Mouse (Mus musculus): ENCODE measurements around the gene Capn8.

GRCm38 (mm10) chr1:182621256-182621655, 56.4 kb downstream of the Capn8 start:
- TF ChIP-seq CTCF (conservative IDR thresholded peaks at IDR 0.05; ENCODE audit: insufficient read depth, insufficient read length, low read depth, low read length), result no peak
- TF ChIP-seq POLR2A (IDR thresholded peaks at IDR 0.05; ENCODE audit: low read depth, low read length), result no peak
